Mouse (Mus musculus): Measurements from ENCODE around the gene Ugt2a3. TPM values are rescaled to one million over a fixed set of nuclear protein-coding genes. Genes with fewer than 3 reads are reported as not detected.
"Not testable (repeated sequence)": the region's sequence is repeated elsewhere in the genome, so short reads cannot be mapped to it uniquely, and the experiment has no call there.

Gene Ugt2a3
- polyA plus RNA-seq, 1 experiment from 2014 or later = not detected

- Histone ChIP-seq H3K36me3 (no peaks in the 10 kb centered on the region), H3K9me3 (peaks cover 5% of the 10 kb centered on the region; the same call in 1 of the 2 replicates), H3K27ac (no peak overlapping the region), H3K9ac (no peak overlapping the region), H3K4me3 (no peak overlapping the region), H3K4me2 (replicated peaks) (no peak overlapping the region), H3K4me1 (no peaks in the 10 kb centered on the region), H3K27me3 (replicated peaks) (no peaks in the 10 kb centered on the region)
- 94% methylated on average over 12 of the region's 12 CpGs for WGBS
- ATAC-seq (ENCODE audit: low FRiP score, low read depth) = no peak
These were observed 25.6 kb downstream of the Ugt2a3 start for GRCm38 (mm10) chr5:87311392-87311791.

GRCm38 (mm10) chr5:87286180-87286579 is 50.8 kb downstream of the Ugt2a3 start:
- WGBS = 84% methylated on average over 4 of the region's 4 CpGs
- H3K9me3 ChIP-seq; H3K4me3 ChIP-seq; H3K4me1 ChIP-seq; H3K27me3 ChIP-seq (replicated peaks); ATAC-seq (ENCODE audit: low FRiP score, low read depth); H3K4me2 ChIP-seq (replicated peaks); H3K27ac ChIP-seq; H3K9ac ChIP-seq; H3K36me3 ChIP-seq: not testable (repeated sequence)

DNA sequence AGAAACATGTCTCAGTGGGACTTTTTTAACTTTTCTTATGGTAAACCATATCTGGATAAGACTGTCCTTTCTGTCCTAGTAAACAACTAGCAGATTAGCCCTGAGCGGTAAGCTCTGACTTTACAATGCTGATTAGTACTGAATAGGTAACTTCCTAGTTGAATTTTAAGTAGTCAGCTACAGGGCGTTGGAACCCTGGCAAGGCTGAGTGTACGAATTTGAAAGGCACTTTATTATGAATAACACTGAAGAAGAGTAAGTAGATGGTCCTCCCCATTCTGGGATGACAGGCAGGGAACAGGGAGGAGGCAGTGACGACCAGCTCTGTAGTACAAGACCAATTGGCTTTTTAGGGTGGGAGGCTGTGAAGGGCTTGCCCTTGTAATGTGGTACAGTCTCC is 61.0 kb downstream of the Ugt2a3 start:
- not testable (repeated sequence) for H3K36me3 ChIP-seq; H3K9me3 ChIP-seq; H3K27ac ChIP-seq; ATAC-seq (ENCODE audit: low FRiP score, low read depth); H3K4me3 ChIP-seq; H3K27me3 ChIP-seq (replicated peaks); H3K4me2 ChIP-seq (replicated peaks); H3K9ac ChIP-seq; H3K4me1 ChIP-seq
- WGBS = 88% methylated on average over 4 of the region's 4 CpGs

GRCm38 (mm10) chr5:87275581-87275980 is 61.4 kb downstream of the Ugt2a3 start:
- 88% methylated on average over 6 of the region's 6 CpGs for WGBS
- no peak overlapping the region for H3K27ac ChIP-seq
- H3K9me3 ChIP-seq = no peaks in the 10 kb centered on the region
- H3K4me1 ChIP-seq = no peaks in the 10 kb centered on the region
- no peak overlapping the region for H3K4me3 ChIP-seq
- H3K36me3 ChIP-seq = no peaks in the 10 kb centered on the region
- no peaks in the 10 kb centered on the region for H3K27me3 ChIP-seq (replicated peaks)
- H3K4me2 ChIP-seq (replicated peaks) = no peak overlapping the region
- no peak overlapping the region for H3K9ac ChIP-seq
- no peak for ATAC-seq (ENCODE audit: low FRiP score, low read depth)

Other genes with a start within 250 kb of the Ugt2a3 start
- not detected in 2 replicates for gene Ugt2b36, start 244.6 kb downstream of the Ugt2a3 start, polyA plus RNA-seq (2016; fragmentation: Nextera tagmentation; extraction: Ambion mirVana)
- not detected in 2 replicates for gene Ugt2b5, start 196.9 kb downstream of the Ugt2a3 start, polyA plus RNA-seq (2016; fragmentation: Nextera tagmentation; extraction: Ambion mirVana)
- gene Ugt2b37, start 82.4 kb downstream of the Ugt2a3 start, polyA plus RNA-seq (2016; fragmentation: Nextera tagmentation; extraction: Ambion mirVana) = not detected in 2 replicates
- not detected in 2 replicates for gene Ugt2b38, start 87.0 kb upstream of the Ugt2a3 start, polyA plus RNA-seq (2016; fragmentation: Nextera tagmentation; extraction: Ambion mirVana)
- not detected in 2 replicates for gene Ugt2a2, start 145.1 kb upstream of the Ugt2a3 start, polyA plus RNA-seq (2016; fragmentation: Nextera tagmentation; extraction: Ambion mirVana)
- not detected in 2 replicates for gene Gm43638, start 149.6 kb upstream of the Ugt2a3 start, polyA plus RNA-seq (2016; fragmentation: Nextera tagmentation; extraction: Ambion mirVana)
- not detected in 2 replicates for gene Ugt2a1, start 153.7 kb upstream of the Ugt2a3 start, polyA plus RNA-seq (2016; fragmentation: Nextera tagmentation; extraction: Ambion mirVana)
- not detected in 2 replicates for gene Sult1b1, start 201.0 kb upstream of the Ugt2a3 start, polyA plus RNA-seq (2016; fragmentation: Nextera tagmentation; extraction: Ambion mirVana)
- gene Sult1d1, start 231.8 kb upstream of the Ugt2a3 start, polyA plus RNA-seq (2016; fragmentation: Nextera tagmentation; extraction: Ambion mirVana) = not detected in 2 replicates

All from neural tube, embryonic 12.5 days (tissue).